ENCODE assay signal across 16 mouse cellular contexts in the genomic region with DNA sequence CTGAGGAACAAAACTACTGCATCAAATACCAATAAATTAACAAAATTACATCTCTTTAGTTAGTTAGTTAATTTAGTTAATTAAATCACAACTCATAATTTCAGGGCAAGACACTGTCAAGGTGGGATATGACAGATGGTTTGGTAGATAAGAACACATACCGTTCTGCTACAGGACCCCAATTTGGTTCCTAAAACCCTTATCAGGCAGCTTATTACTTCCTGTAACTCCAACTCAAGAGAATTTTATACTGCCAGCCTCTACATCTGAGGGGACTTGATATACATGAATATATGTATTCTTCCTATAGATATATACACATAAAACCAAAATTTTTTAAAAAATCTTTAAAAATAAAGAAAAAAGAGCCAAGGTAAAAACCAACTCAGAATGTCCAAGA.
"Had no signal": no experiment of that assay in that cellular context is flagged by ENCODE, and none has a peak within 500 bp of the region (broad histone marks: within the 10 kb centered on the region; RNA-seq: fewer than 3 reads in every experiment).

No protein-coding gene starts in this region.

- H3K9me3 ChIP-seq: megakaryocyte, embryonic 14.5 days; midbrain, embryonic 13.5 days; midbrain, embryonic 15.5 days; neural tube, embryonic 12.5 days; stomach, embryonic 15.5 days had no signal

- H3K36me3 ChIP-seq: midbrain, embryonic 13.5 days; midbrain, embryonic 15.5 days; neural tube, embryonic 12.5 days; stomach, embryonic 15.5 days had no signal

- ATAC-seq: midbrain, embryonic 13.5 days; midbrain, embryonic 15.5 days had no signal

- H3K27me3 ChIP-seq: megakaryocyte, embryonic 14.5 days; midbrain, embryonic 13.5 days; midbrain, embryonic 15.5 days; neural tube, embryonic 12.5 days; stomach, embryonic 15.5 days had no signal

- H3K4me3 ChIP-seq: megakaryocyte, embryonic 14.5 days; midbrain, embryonic 13.5 days; midbrain, embryonic 15.5 days; myocyte; neural tube, embryonic 12.5 days; stomach, embryonic 15.5 days had no signal

- DNase-seq: lung, adult 18-20 months; lung, embryonic 14.5 days; lung, postnatal 10 days; lung, postnatal 4 days; right cerebral cortex, postnatal 14 days; thymus, adult 18-20 months; thymus, postnatal 14 days; thymus, postnatal 36 days had no signal

- H3K27ac ChIP-seq: midbrain, embryonic 13.5 days; midbrain, embryonic 15.5 days; neural tube, embryonic 12.5 days; stomach, embryonic 15.5 days; stomach, postnatal 0 days had no signal

- H3K9ac ChIP-seq: lung, embryonic 14.5 days; midbrain, embryonic 13.5 days; midbrain, embryonic 15.5 days; neural tube, embryonic 12.5 days; stomach, embryonic 15.5 days had no signal

- H3K4me2 ChIP-seq: lung, embryonic 14.5 days; midbrain, embryonic 11.5 days; midbrain, embryonic 13.5 days; midbrain, embryonic 15.5 days; neural tube, embryonic 12.5 days; stomach, embryonic 15.5 days had no signal

- H3K4me1 ChIP-seq: midbrain, embryonic 13.5 days; midbrain, embryonic 15.5 days; neural tube, embryonic 12.5 days; stomach, embryonic 15.5 days had no signal
